In the genomic region with DNA sequence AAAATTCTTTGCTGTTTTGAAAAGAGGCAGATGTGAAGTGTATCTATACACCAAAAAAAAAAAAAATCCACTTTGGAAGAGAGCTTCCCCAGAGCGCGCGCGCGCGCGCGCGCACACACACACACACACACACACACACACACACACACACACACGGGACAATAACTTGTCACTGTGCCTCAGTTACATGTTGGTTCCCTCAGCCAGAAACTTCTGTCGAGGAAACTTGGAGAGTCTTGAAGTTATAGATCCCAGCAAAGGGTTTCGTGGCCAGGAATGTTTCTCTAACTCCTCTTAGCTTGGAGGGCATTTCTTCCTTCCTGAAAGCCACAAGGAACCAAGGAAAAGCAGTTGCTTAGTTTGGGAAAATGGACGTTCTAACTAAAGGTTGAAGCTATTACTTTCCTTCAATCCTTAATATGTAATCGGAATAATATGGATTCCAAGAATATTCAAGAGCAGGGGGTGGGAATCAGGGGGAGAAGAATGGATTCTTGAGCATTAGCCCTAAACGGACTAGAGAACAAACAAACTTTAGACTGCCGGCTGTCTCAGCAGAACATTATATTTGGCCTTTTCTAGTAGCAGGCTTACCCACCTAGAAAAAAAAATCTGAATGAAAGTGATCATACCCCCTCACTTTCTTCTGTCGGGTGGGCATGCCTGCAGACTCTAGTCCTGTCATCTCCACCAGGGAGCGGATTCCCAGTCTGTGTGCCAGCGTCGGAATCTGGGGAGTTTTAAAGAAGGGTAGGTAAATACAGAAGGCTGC, we compare ENCODE assay signal across 9 mouse cellular contexts. TPM values are rescaled to one million over a fixed set of nuclear protein-coding genes. Genes with fewer than 3 reads are reported as not detected.
DNase-seq lines count a peak whose midpoint lies in the region; ATAC-seq and TF ChIP-seq lines count a peak whose summit lies in the region.
"Had no signal": no experiment of that assay in that cellular context is flagged by ENCODE, and none has a peak within 500 bp of the region (broad histone marks: within the 10 kb centered on the region; RNA-seq: fewer than 3 reads in every experiment).

No protein-coding gene starts in this region.

- TF ChIP-seq POLR2A in kidney, adult 2 months (IDR thresholded peaks at IDR 0.05; ENCODE audit: low read depth, low read length), result no peak

- H3K9me3 ChIP-seq in embryonic facial prominence, embryonic 13.5 days, result no peaks in the 10 kb centered on the region

- no peaks in the 10 kb centered on the region for H3K27me3 ChIP-seq in kidney, adult 2 months (replicated peaks; ENCODE audit: control insufficient read depth, insufficient read depth, low read length)
- no peaks in the 10 kb centered on the region for H3K27me3 ChIP-seq in embryonic facial prominence, embryonic 13.5 days

- H3K4me1 ChIP-seq in kidney, adult 2 months (ENCODE audit: control insufficient read depth, insufficient read depth, low read length), result peaks cover 5% of the 10 kb centered on the region; the same call in 1 of the 2 replicates
- H3K4me1 ChIP-seq in embryonic facial prominence, embryonic 13.5 days, result peaks cover 31% of the 10 kb centered on the region

- peak overlapping the region; percentile 56 for H3K4me3 ChIP-seq in kidney, adult 2 months (ENCODE audit: insufficient read depth, low read depth, low read length)
- H3K4me3 ChIP-seq in embryonic facial prominence, embryonic 13.5 days, result peak overlapping the region; percentile 82
- peak overlapping the region; percentile 3 for H3K4me3 ChIP-seq in macrophage (ENCODE audit: inconsistent target)

- peak overlapping the region; percentile 99 for H3K9ac ChIP-seq in embryonic facial prominence, embryonic 13.5 days

- WGBS in kidney, adult 2 months, result 4% methylated on average over 20 of the region's 20 CpGs
- WGBS in embryonic facial prominence, embryonic 13.5 days, result under 1% methylated on average over 20 of the region's 20 CpGs
- WGBS in macrophage (ENCODE audit: missing documents), result 6% methylated on average over 20 of the region's 20 CpGs

- H3K27ac ChIP-seq in kidney, adult 2 months (ENCODE audit: insufficient read depth, low read depth, low read length), result peak overlapping the region; percentile 85
- H3K27ac ChIP-seq in embryonic facial prominence, embryonic 13.5 days, result peak overlapping the region; percentile 96
- H3K27ac ChIP-seq in macrophage, result no peak overlapping the region

- peak; percentile 31 for DNase-seq in kidney, adult 2 months
- DNase-seq in kidney, adult 11 months, result no peak
- peak; percentile 28 for DNase-seq in induced T-regulatory cell, adult 2 months (ENCODE audit: low read depth)
- no peak for DNase-seq in frontal cortex, postnatal 36 days (ENCODE audit: low spot score in 2 of 2)
- no peak for DNase-seq in gastrocnemius, adult 18-20 months (ENCODE audit: low spot score)
- no peak for DNase-seq in gastrocnemius, adult 8-10 months (ENCODE audit: low spot score in 2 of 2)

- H3K4me2 ChIP-seq in embryonic facial prominence, embryonic 13.5 days, result peak overlapping the region; percentile 79

- H3K79me2 ChIP-seq in macrophage (ENCODE audit: inconsistent target), result no peaks in the 10 kb centered on the region

- no peaks in the 10 kb centered on the region for H3K36me3 ChIP-seq in kidney, adult 2 months (ENCODE audit: control insufficient read depth, insufficient read depth, low read length)
- H3K36me3 ChIP-seq in embryonic facial prominence, embryonic 13.5 days, result no peaks in the 10 kb centered on the region
- no peaks in the 10 kb centered on the region for H3K36me3 ChIP-seq in macrophage (ENCODE audit: inconsistent target)

- 0 out of 2 replicates have a peak, but pooled peaks have one; percentile 4 for TF ChIP-seq CTCF in kidney, adult 2 months (conservative IDR thresholded peaks at IDR 0.05; ENCODE audit: insufficient read depth, insufficient read length, low read depth, low read length)

- ATAC-seq in embryonic facial prominence, embryonic 13.5 days (ENCODE audit: insufficient number of reproducible peaks, insufficient read depth, low FRiP score, low TSS enrichment, low read depth), result no peak

RNA-seq across cellular contexts. Expression of a gene that starts 2.2 kb away (rescaled TPM):
- 0.10 and 0.45 TPM in 2 replicates for polyA plus RNA-seq in kidney, adult 2 months (2012; rRNA removed)
- 5.0 and 7.5 TPM in 2 replicates for polyA plus RNA-seq in embryonic facial prominence, embryonic 13.5 days (2015; fragmentation: Nextera tagmentation; extraction: Ambion mirVana)
- not detected for total RNA-seq in macrophage (2018; cell fraction: chromatin; rRNA removed)
- not detected for total RNA-seq in macrophage (2018; cell fraction: cytosol; rRNA removed)
- not detected for total RNA-seq in macrophage (2018; cell fraction: nucleus; rRNA removed)
- not detected in 3 replicates for polyA plus RNA-seq in macrophage (2018)
- total RNA-seq in gastrocnemius, adult 18-20 months (2021), result under 1 TPM in 1 of 2 experiments, not detected in 1; 0.21 TPM
- total RNA-seq in gastrocnemius, adult 8-10 months (2022), result not detected
- total RNA-seq: hematopoietic stem cell, adult 5-6 weeks had no signal

RNA-seq across cellular contexts. Expression of a gene that starts 3.1 kb away (rescaled TPM):
- 46.5 and 47.1 TPM in 2 replicates for polyA plus RNA-seq in kidney, adult 2 months (2012; rRNA removed)
- polyA plus RNA-seq in embryonic facial prominence, embryonic 13.5 days (2015; fragmentation: Nextera tagmentation; extraction: Ambion mirVana), result 59.9 and 71.0 TPM in 2 replicates
- 10 to 100 TPM in 25 of 26 experiments, 1 to 10 TPM in 1; 4.6 to 39.4 (median 26.8) TPM for total RNA-seq in macrophage (2018; cell fraction: chromatin; rRNA removed)
- total RNA-seq in macrophage (2018; cell fraction: cytosol; rRNA removed), result 1 to 10 TPM; 2.9 to 8.9 (median 5.9) TPM
- total RNA-seq in macrophage (2018; cell fraction: nucleus; rRNA removed), result 10 to 100 TPM in 14 of 26 experiments, 1 to 10 TPM in 12; 1.8 to 31.4 (median 11.7) TPM
- 1.9 to 2.6 TPM (median 2.4 TPM) in 3 replicates for polyA plus RNA-seq in macrophage (2018)
- 10 to 100 TPM; 56.3 to 56.9 TPM for total RNA-seq in gastrocnemius, adult 18-20 months (2021)
- total RNA-seq in gastrocnemius, adult 8-10 months (2022), result 10 to 100 TPM; 53.6 to 64.5 (median 57.1) TPM

Comparison
In these comparisons a context has a peak if more than half of its experiments do, and no peak if none do; other contexts are left out.
1. DNase-seq: peak in kidney, adult 2 months (single experiment) and induced T-regulatory cell, adult 2 months (single experiment); none in kidney, adult 11 months (single experiment), frontal cortex, postnatal 36 days (0 of 2), gastrocnemius, adult 18-20 months (single experiment) and gastrocnemius, adult 8-10 months (0 of 2).
2. H3K4me3 ChIP-seq: peak in every context shown above with its lines; median percentile 82 in embryonic facial prominence, embryonic 13.5 days; 56 in kidney, adult 2 months; 3 in macrophage.
3. RNA of a gene that starts 3.1 kb away (polyA plus RNA-seq): 59.9 to 71.0 TPM in embryonic facial prominence, embryonic 13.5 days and 46.5 to 47.1 TPM in kidney, adult 2 months; 1.9 to 2.6 TPM in macrophage; every median in the first group is over 10 times any median in the second.